Mouse (Mus musculus) embryonic facial prominence, embryonic 14.5 days (tissue): ENCODE results near the gene Tmem251. TPM values are rescaled to one million over a fixed set of nuclear protein-coding genes. Genes with fewer than 3 reads are reported as not detected.
A peak's percentile ranks its signal among the peaks of the same experiment; 100 is the strongest.

ENCODE experiments used
- ATAC-seq: fragments of 200-750 bp; cut with Nextera tagmentation; 2 replicates; pipeline ENCODE4 v1.8.0; 2017; ENCODE audit warnings: low read depth, moderate number of reproducible peaks, moderate TSS enrichment
- DNase-seq: peaks from one replicate; pipeline ENCODE4 v3.0.0-alpha.2; 2015; ENCODE audit warnings: low spot score
- H3K27ac ChIP-seq: fragments of 300-500 bp; sonication (generic); replicated peaks from 2 replicates; pipeline ENCODE4 v1.5.1; 2014; ENCODE audit warnings: low read depth, mild to moderate bottlenecking, low read length, moderate library complexity
- H3K27me3 ChIP-seq: fragments of 300-500 bp; sonication (generic); replicated peaks from 2 replicates; pipeline ENCODE4 v1.6.1; 2014; ENCODE audit warnings: low read length; ENCODE audit not compliant: control insufficient read depth, insufficient read depth
- H3K36me3 ChIP-seq: fragments of 300-500 bp; sonication (generic); 2 replicates; pipeline ENCODE4 v1.6.1; 2014; ENCODE audit warnings: low read length, mixed read lengths; ENCODE audit not compliant: control insufficient read depth, insufficient read depth
- H3K4me1 ChIP-seq: fragments of 300-500 bp; sonication (generic); 2 replicates; pipeline ENCODE4 v1.6.1; 2014; ENCODE audit warnings: antibody characterized with exemption, low read length; ENCODE audit not compliant: control insufficient read depth, insufficient read depth
- H3K4me2 ChIP-seq: fragments of 300-500 bp; sonication (generic); 2 replicates; pipeline ENCODE4 v1.6.1; 2014; ENCODE audit warnings: low read depth, mild to moderate bottlenecking, low read length, moderate library complexity, mixed read lengths
- H3K4me3 ChIP-seq: fragments of 300-500 bp; sonication (generic); 2 replicates; pipeline ENCODE4 v1.5.1; 2014; ENCODE audit warnings: low read depth, mild to moderate bottlenecking, low read length
- H3K9ac ChIP-seq: fragments of 300-500 bp; sonication (generic); 2 replicates; pipeline ENCODE4 v1.6.1; 2014; ENCODE audit warnings: low read depth, mild to moderate bottlenecking, low read length, moderate library complexity, mixed read lengths
- H3K9me3 ChIP-seq: fragments of 300-500 bp; sonication (generic); 2 replicates; pipeline ENCODE4 v1.6.1; 2016; ENCODE audit warnings: low read length; ENCODE audit not compliant: control insufficient read depth
- WGBS: fragments of 180-500 bp; shearing (Covaris S2); extraction: QIAGEN DNeasy Blood & Tissue Kit; methylation state at CpG from one replicate; pipeline ENCODE4 v1.1.7; 2014; 5-methylcytosine and 5-hydroxymethylcytosine counted together
- polyA plus RNA-seq: library from polyadenylated mRNA; unstranded; fragments of >200 nt; fragmentation: Nextera tagmentation; extraction: Ambion mirVana; gene quantifications from 2 replicates; pipeline ENCODE4 v1.2.1, GENCODE M21; 2014

The Tmem251 gene
- 9.8 and 10.6 TPM in 2 replicates for polyA plus RNA-seq

DNA sequence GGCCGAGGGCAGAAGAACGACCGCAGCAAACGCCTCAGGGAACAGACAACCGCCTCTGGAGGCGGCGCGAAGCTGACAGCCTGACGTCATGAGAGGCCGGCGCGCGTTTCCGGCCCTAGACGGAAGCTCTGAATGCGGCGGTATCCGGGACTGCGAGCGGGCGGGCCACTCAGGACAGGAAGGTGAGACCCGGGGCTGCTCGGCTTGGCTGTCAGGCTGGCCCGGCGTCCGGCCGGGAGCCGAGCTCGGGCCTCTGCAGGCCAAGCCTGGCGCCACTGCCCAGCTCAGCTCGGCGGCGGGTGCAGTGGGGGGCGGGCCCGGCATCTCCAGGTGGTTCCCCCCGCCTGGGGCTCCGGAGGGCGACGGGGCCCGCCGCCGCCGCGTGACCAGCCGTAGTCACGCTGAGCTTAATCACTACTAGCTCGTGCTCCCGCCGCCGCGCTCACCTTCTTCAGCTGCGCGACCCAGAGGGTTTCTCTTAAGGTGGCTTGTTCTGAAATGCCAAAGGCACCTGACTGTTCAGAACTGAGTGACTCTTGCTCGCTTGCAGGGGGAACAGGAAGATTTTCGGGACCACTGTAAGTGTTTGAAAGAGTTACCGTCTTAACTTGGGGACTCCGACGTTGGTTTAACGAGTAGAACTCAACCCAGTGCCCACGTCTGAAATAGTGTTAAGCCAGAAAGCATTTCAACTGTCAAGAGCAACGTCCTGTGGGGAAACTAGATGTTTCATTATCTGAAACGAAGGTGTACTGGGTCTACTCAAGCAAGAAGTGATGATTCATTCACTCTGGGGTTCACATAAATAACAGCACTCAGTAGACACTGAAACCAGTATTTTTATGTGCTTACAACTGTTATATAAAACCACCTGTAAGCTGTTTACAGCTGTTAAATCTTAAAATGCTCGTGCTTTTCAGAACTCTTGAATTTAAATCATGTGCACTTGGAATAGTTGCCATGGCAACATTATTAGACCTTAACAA, at the start of gene Tmem251, which contains the start of gene Moap1:
Gene Tmem251, plus strand, starts transcription at position 174 of the 986 bp plus-strand sequence.
Gene Moap1, minus strand, starts transcription at position 73 of the 986 bp plus-strand sequence.
- DNase-seq (peak; percentile 94), ATAC-seq (peak; percentile 98)
- Histone ChIP-seq H3K27ac (peak within 1 kb of the TSS; percentile 90), H3K4me1 (peaks cover 6% of the 10 kb centered on the region; the same call in 1 of the 2 replicates), H3K9me3 (no peaks in the 10 kb centered on the region), H3K27me3 (no peaks in the 10 kb centered on the region), H3K36me3 (peaks cover 5% of the 10 kb centered on the region; the same call in 1 of the 2 replicates), H3K9ac (peak within 1 kb of the TSS; percentile 90), H3K4me2 (peak within 1 kb of the TSS; percentile 53), H3K4me3 (peak within 1 kb of the TSS; percentile 82)
- WGBS = under 1% methylated on average over 18 of the region's 63 CpGs

DNA sequence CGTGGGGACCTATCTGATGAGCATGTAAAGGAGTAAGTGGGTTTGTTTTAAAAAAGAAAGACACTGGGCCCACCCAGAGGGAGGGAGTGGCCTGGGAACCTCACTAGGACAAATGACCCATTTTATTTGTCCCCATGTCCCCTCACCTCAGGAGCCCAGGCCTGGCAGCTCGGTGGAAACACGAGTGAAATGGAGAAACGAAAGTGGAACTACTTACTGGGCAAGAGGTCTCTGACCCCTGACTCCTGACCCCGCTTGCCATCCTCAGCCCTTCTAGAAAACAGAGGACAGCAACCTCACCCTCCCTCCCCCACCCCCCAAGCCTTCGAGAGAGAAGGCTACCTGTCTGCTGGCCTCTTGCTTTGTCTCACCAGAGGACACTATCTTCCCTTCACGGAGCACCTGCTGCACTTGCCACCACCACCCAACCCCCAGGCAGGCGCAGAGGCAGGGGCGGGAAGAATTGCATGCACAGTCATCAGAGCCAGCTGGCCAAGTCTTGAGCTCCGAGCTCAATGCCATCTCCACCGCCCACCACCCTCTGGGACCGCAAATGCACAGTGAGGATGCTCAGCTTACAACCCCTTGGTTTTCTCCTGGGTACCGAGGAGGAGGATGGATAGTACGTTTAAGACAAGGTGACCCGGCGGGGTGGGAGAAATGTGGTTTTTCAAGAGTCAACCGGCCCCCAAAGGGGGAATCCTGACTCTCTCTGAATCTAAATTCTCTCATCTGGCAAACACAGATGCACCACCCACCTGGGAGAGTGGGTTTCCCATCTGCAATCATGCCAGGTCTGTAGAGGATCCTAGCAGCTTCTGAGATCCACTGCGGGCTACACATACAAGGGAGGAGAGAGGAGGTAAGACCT, 48.0 kb upstream of the Tmem251 start:
- Histone ChIP-seq H3K4me1 (peaks cover 21% of the 10 kb centered on the region), H3K36me3 (no peaks in the 10 kb centered on the region), H3K4me2 (no peak overlapping the region), H3K9ac (no peak overlapping the region), H3K27ac (no peak overlapping the region), H3K9me3 (no peaks in the 10 kb centered on the region), H3K4me3 (no peak overlapping the region), H3K27me3 (no peaks in the 10 kb centered on the region)
- DNase-seq = no peak
- WGBS = 54% methylated on average over 17 of the region's 18 CpGs
- ATAC-seq = no peak

DNA sequence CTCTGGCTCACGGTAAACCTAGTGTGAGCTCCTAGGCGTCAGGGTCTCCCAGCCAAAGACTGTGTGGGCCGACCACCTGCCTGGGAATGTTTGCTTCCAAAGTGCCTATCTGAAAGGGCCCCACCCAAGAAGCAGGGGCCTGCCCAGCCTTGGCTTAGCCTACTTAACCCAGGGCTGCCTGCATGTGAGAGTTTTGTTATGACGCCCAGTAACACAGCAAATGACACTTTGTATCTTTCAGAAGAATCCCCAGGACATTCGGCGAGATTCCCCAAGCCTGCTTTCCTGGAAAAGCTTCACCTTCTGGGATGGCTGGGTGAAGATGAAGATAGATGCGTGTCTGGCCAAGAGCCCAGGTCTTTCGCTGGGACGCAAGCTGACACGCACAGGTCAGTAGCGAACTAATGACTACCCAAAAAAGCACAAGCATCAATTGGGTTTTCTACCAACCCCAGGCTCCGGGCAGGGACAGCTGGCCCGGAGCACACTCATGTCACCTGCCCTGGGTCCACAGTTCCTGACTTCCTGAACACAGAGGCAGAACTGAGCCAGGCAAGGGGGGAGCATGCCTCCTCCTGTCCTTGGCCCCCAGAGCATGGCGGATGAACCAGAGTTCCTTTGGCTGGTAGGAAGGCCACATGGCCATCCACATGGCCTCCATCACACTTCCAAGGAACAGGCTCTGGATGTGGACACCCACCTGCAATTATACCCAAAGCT, 46.8 kb upstream of the Tmem251 start:
- no peaks in the 10 kb centered on the region for H3K27me3 ChIP-seq
- no peak overlapping the region for H3K27ac ChIP-seq
- H3K4me3 ChIP-seq = no peak overlapping the region
- peaks cover 23% of the 10 kb centered on the region for H3K4me1 ChIP-seq
- no peak for DNase-seq
- H3K9ac ChIP-seq = no peak overlapping the region
- 83% methylated on average over 13 of the region's 14 CpGs for WGBS
- no peaks in the 10 kb centered on the region for H3K36me3 ChIP-seq
- no peaks in the 10 kb centered on the region for H3K9me3 ChIP-seq
- no peak for ATAC-seq
- H3K4me2 ChIP-seq = no peak overlapping the region

DNA sequence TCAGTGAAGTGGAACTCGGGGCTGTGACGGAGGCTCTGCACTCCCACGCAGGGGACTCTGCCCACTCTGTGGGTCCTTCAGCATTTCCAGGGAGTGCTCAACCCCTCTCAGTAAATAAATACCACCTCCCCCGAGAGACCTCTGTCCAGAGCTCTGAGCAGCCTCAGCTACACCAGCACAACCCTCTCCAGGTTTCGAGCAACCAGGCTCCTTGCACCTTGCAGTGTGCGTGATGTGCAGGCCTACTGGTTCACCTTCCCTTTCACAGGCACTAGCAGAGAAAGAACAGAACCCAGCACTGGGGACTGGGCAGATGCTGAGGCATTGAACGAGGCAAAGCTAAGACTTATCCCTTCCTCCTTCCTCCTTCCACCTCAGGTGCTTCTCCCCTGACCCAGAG, 46.2 kb upstream of the Tmem251 start:
- H3K9me3 ChIP-seq = no peaks in the 10 kb centered on the region
- H3K4me3 ChIP-seq = no peak overlapping the region
- H3K4me1 ChIP-seq = peaks cover 27% of the 10 kb centered on the region
- DNase-seq (no peak), ATAC-seq (no peak)
- H3K27ac ChIP-seq = no peak overlapping the region
- no peaks in the 10 kb centered on the region for H3K36me3 ChIP-seq
- WGBS = 77% methylated on average over 7 of the region's 7 CpGs
- H3K27me3 ChIP-seq = no peaks in the 10 kb centered on the region
- H3K9ac ChIP-seq = no peak overlapping the region
- no peak overlapping the region for H3K4me2 ChIP-seq

DNA sequence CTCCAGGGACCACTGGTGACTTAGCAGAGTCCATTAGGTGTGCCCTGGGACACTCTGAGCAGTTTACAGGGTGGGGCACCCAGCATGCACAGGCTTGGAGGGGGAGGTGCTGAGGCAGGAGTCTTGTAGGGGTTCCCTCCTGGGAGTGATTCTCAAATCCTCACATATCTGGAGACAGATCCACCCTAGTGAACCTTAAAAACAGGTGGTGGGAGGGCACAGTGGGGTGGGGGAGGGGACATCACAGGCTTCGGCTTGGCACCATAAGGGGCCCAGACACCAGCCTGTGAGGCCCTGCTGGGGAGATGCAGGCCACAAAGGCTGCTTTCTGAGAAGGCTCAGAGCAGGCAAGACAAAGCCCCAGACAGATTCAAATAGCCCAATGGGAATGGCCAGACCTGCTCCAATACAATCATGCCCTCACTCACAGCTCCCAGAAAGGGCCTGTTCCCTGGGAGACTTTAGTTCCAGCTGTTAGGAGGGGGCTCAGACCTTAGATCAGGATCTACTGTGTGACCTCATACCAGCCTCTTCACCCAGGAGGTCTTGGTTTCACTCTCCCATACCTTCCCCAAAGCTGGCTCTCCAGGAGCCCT, 45.4 kb upstream of the Tmem251 start:
- ATAC-seq = peak; percentile 45
- Histone ChIP-seq H3K27me3 (no peaks in the 10 kb centered on the region), H3K9ac (peak overlapping the region; percentile 11; the same call in 1 of the 2 replicates), H3K9me3 (no peaks in the 10 kb centered on the region), H3K36me3 (no peaks in the 10 kb centered on the region), H3K4me3 (no peak overlapping the region), H3K4me1 (peaks cover 33% of the 10 kb centered on the region), H3K27ac (no peak overlapping the region; the same call in 1 of the 2 replicates), H3K4me2 (no peak overlapping the region)
- no peak for DNase-seq
- 56% methylated on average over 1 of the region's 1 CpGs for WGBS

DNA sequence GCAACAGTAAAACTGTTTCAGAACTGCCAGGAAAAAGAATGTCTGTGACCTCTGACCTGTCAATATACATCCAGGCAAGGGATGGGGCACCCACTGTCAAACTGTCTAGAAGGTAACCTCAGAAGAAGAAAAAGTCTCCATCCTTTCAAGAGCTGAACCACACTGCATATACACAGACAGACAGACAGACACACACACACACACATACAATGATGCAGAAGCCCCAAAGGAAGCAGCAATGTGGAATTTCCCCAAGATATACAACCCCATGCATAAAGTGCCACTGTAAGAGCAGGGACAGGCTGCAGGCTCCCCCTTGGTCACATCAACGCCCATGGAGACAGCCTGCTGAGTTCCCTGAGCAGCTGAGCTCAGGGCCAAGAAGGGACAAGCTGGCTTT, 44.4 kb upstream of the Tmem251 start:
- H3K4me1 ChIP-seq = peaks cover 42% of the 10 kb centered on the region
- ATAC-seq = no peak
- no peaks in the 10 kb centered on the region for H3K9me3 ChIP-seq
- H3K9ac ChIP-seq = no peak overlapping the region
- no peak overlapping the region for H3K4me2 ChIP-seq
- H3K27ac ChIP-seq = no peak overlapping the region
- H3K36me3 ChIP-seq = no peaks in the 10 kb centered on the region
- 33% methylated on average over 1 of the region's 1 CpGs for WGBS
- no peaks in the 10 kb centered on the region for H3K27me3 ChIP-seq
- no peak for DNase-seq
- no peak overlapping the region for H3K4me3 ChIP-seq

DNA sequence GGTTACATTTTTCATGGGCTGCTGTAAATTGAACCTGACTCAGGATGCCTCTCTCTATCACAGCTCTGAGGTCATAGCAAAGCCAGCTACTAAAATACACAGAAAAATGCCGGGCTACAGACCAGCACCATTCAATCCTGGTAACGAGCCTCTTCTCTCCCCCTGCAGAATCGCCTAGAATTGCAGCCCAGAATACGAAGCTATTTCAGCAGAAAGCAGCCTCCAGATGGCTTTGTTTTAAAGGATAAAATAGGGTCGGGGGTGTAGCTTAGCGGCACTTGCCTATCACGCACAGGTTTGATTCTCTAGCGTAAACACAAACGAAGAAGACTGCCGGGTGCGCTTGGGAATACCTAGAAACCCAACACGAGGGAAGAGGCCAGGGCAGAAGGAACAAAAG, 43.1 kb upstream of the Tmem251 start:
- Histone ChIP-seq H3K27ac (no peak overlapping the region), H3K9me3 (no peaks in the 10 kb centered on the region), H3K4me2 (no peak overlapping the region), H3K4me1 (peaks cover 43% of the 10 kb centered on the region), H3K27me3 (no peaks in the 10 kb centered on the region), H3K9ac (no peak overlapping the region), H3K4me3 (no peak overlapping the region), H3K36me3 (no peaks in the 10 kb centered on the region)
- ATAC-seq = no peak
- WGBS = 44% methylated on average over 12 of the region's 12 CpGs
- DNase-seq = no peak
